Mouse (Mus musculus): ENCODE measurements at regions not wholly inside any gene's neighbourhood (a gene's known extent, or its start where the extent isn't known, plus 50 kb on each side); places are given as distances from the start of the nearest gene placed in this dataset.

- DNase-seq: peak; percentile 56
Measured at GRCm38 (mm10) chrX:150709416-150709815, 52.0 kb upstream of the Tro start.
